Mouse (Mus musculus) MEL (cell line): ENCODE results near the gene Lifr.

Source experiments
- CTCF ChIP-seq, 3 experiments: IDR thresholded peaks in 2 of 3; conservative IDR thresholded peaks in 1 of 3; 2 replicates each; pipeline ENCODE4 v1.5.1; 2011 to 2012; ENCODE audit warnings: low read length in 3 of 3, low read depth in 2 of 3, mild to moderate bottlenecking in 2 of 3, improper control_type of control experiment in 1 of 3, inconsistent platforms in 1 of 3, mixed read lengths in 1 of 3, moderate library complexity in 1 of 3; ENCODE audit not compliant: control insufficient read depth in 1 of 3, insufficient read depth in 1 of 3, poor library complexity in 1 of 3, severe bottlenecking in 1 of 3
- ELF1 ChIP-seq: IDR thresholded peaks from 2 replicates; pipeline ENCODE4 v1.6.1; 2014; ENCODE audit warnings: low read depth, mild to moderate bottlenecking, inconsistent platforms, low read length, improper control_type of control experiment, moderate library complexity
- GABPA ChIP-seq: IDR thresholded peaks from 2 replicates; pipeline ENCODE4 v1.6.1; 2012; ENCODE audit warnings: low read depth, mild to moderate bottlenecking, inconsistent platforms, low read length, improper control_type of control experiment, moderate library complexity
- KAT2A ChIP-seq: conservative IDR thresholded peaks from 2 replicates; pipeline ENCODE4 v1.6.1; 2012; ENCODE audit warnings: low read depth, low read length, improper control_type of control experiment, inconsistent platforms
- MAFK ChIP-seq: IDR thresholded peaks from 2 replicates; pipeline ENCODE4 v1.6.1; 2011; ENCODE audit warnings: low read depth, mild to moderate bottlenecking, low read length, improper control_type of control experiment, borderline replicate concordance
- MAX ChIP-seq: IDR thresholded peaks from 2 replicates; pipeline ENCODE4 v1.6.1; 2011; ENCODE audit warnings: low read length, improper control_type of control experiment
- MXI1 ChIP-seq: IDR thresholded peaks from 2 replicates; pipeline ENCODE4 v1.6.1; 2011; ENCODE audit warnings: mild to moderate bottlenecking, low read depth, low read length, improper control_type of control experiment
- NRF1 ChIP-seq: IDR thresholded peaks from 2 replicates; pipeline ENCODE4 v1.6.1; 2014; ENCODE audit warnings: low read depth, mild to moderate bottlenecking, inconsistent platforms, low read length, improper control_type of control experiment, moderate library complexity; ENCODE audit not compliant: poor library complexity, insufficient read depth, severe bottlenecking
- POLR2A ChIP-seq, 2 experiments: IDR thresholded peaks; 2 replicates each; pipeline ENCODE4 v1.6.1; 2011 to 2012; ENCODE audit warnings: low read length in 2 of 2, mild to moderate bottlenecking in 2 of 2, control low read depth in 1 of 2, improper control_type of control experiment in 1 of 2, low read depth in 1 of 2, moderate library complexity in 1 of 2; ENCODE audit not compliant: control insufficient read depth in 1 of 2, insufficient read depth in 1 of 2, poor library complexity in 1 of 2
- TBP ChIP-seq: IDR thresholded peaks from 2 replicates; pipeline ENCODE4 v1.8.0; 2011; ENCODE audit warnings: low read depth, low read length, improper control_type of control experiment
- USF1 ChIP-seq: IDR thresholded peaks from 2 replicates; pipeline ENCODE4 v1.6.1; 2014; ENCODE audit warnings: low read depth, mild to moderate bottlenecking, inconsistent platforms, low read length, improper control_type of control experiment, moderate library complexity

DNA sequence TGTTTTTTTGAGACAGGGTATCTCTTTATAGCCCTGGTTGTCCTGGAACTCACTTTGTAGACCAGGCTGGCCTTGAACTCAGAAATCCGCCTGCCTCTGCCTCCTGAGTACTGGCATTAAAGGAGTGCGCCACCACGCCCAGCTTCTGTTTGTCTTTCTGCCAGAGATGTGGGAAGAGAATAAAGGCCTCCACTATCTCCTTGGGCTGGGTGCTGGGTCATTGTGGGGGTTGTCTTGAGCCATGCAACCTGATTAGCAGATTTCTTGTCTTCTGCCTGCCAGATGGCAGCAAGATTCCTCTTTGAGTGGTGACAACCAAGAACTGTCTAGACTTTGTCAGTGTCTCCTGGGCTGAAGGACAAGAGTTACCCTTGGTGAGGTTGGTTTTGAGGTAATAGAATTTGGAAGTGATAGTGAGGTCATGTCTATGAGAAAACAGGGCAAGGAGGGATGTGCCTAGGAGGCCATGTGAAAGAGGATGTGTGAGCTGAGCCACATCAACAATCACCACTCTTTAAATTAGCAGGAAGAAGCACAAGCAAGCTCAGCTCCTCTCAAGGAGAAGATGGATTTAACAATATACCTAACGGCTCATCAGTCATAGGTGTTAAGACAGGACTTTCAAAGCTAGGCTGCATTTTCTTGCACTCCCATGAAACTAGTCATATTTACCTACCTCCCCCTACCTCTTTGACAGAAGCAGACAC, 10.6 kb upstream of the Lifr start:
- TF ChIP-seq TBP (no peak), GABPA (no peak), KAT2A (no peak), CTCF (IDR thresholded peaks at IDR 0.05 in 2 of 3, conservative IDR thresholded peaks at IDR 0.05 in 1 of 3; ENCODE audit: control insufficient read depth in 1 of 3, insufficient read depth in 1 of 3, low read depth in 2 of 3, low read length in 3 of 3, poor library complexity in 1 of 3, severe bottlenecking in 1 of 3) (no peak), POLR2A (IDR thresholded peaks at IDR 0.05; ENCODE audit: control insufficient read depth in 1 of 2, insufficient read depth in 1 of 2, low read depth in 1 of 2, low read length in 2 of 2, poor library complexity in 1 of 2) (no peak), MAX (no peak), NRF1 (no peak), ELF1 (no peak), USF1 (no peak), MXI1 (no peak), MAFK (no peak)
